Mouse (Mus musculus) adrenal gland, adult 2 months (tissue): ENCODE results near the gene Cdh26. TPM values are rescaled to one million over a fixed set of nuclear protein-coding genes. Genes with fewer than 3 reads are reported as not detected.

ENCODE experiments used
- DNase-seq: peaks from one replicate; pipeline ENCODE4 v3.0.0; 2021
- polyA plus RNA-seq: library from polyadenylated mRNA; depleted of rRNA; stranded (reverse); fragments of >200 nt; gene quantifications from 2 replicates; pipeline ENCODE4 v1.2.3, GENCODE M21; 2012
- total RNA-seq, 2 experiments: library from RNA; stranded (reverse); gene quantifications; 2 replicates each; pipeline ENCODE4 v1.2.3; 2021

Gene Cdh26
- total and polyA plus RNA-seq, 3 experiments: not detected

GRCm38 (mm10) chr2:178449386-178449785, 19.1 kb downstream of the Cdh26 start:
- no peak for DNase-seq

GRCm38 (mm10) chr2:178450236-178450635, 19.9 kb downstream of the Cdh26 start:
- DNase-seq: no peak

DNA sequence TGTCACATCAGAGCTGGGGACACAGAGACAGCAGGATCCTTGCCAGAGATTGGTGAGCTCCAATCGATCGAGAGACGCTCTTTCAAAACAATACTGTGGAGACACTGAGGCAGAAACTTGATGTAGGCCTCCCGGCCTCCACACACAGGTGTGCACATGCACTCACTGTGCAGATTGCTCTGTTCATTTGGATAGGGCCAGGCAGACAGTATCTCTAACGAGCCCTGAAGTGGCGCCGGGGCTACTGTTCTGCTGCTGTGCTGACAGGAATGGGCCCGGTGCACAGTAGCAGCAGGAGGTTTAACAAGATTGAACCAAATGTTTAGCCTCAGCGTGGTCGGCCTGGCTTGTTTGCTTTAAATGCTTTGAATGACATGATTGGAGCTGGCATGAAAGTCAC, 20.6 kb downstream of the Cdh26 start:
- DNase-seq: no peak

GRCm38 (mm10) chr2:178454664-178455516, 24.6 kb downstream of the Cdh26 start:
- no peak for DNase-seq

- DNase-seq: no peak
These were observed 27.1 kb downstream of the Cdh26 start for GRCm38 (mm10) chr2:178457414-178457813.

DNA sequence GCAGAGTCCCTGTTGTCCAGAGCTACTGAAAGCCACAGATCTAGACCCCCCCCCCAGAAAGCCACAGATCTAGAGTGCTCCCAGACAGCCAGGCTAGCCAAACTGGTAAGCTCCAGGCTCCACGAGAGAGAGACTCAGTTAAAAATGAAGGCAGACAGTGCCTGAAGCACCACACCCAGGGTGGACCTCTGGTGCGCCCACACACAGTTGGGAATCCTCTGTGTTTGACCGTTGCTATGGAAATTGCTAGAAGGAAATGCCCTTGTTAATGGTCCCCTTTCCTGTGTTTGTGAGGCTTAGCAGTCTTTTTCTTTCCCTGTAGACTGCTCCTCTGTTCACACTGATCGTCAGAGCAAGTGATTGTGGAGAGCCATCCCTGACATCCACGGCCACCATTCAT, 30.0 kb downstream of the Cdh26 start:
- DNase-seq: no peak

DNA sequence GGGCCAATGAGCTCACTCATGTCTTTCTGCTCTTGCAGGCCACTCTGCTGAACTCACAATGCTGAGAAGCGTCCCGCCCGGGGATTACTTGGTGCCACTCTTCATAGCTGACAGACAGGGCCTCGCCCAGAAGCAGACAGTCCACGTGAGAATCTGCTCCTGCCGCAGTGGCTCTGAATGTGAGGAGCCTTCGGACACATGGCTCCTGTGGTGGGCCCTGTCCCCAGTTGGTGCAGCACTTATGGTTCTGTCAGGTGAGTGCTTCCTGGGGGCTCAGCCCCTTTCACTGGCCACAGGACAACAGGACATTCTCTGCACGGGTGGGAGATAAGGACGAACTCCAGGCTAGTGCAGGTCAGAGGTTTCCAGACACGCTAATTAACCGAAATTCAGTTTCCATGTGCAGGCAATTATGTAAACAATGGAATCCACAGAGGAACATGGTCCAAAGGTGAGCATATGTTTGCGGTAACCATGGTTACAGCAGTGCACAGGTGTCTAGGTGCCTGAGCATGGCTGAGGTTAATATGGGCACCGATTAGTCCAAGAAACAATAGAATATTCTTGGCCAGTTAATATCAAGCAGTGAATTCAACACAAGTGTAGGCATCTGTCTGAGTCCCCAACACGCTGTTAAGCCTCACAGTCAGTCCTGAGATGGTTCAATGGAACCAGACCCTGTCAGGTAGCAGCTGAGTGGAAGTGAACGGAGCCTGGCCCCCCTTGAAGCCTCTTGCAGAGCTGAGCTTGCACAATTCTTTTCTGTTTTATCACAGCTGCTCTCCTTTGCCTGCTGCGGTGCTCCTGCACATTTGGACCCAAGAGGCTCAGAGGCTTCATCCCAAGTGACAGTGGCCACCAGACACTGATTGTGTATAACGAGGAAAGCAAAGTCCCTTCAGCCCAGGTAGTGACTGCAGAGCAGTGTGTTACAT, 41.5 kb downstream of the Cdh26 start:
- no peak for DNase-seq

GRCm38 (mm10) chr2:178473916-178474315, 43.6 kb downstream of the Cdh26 start:
- no peak for DNase-seq

DNA sequence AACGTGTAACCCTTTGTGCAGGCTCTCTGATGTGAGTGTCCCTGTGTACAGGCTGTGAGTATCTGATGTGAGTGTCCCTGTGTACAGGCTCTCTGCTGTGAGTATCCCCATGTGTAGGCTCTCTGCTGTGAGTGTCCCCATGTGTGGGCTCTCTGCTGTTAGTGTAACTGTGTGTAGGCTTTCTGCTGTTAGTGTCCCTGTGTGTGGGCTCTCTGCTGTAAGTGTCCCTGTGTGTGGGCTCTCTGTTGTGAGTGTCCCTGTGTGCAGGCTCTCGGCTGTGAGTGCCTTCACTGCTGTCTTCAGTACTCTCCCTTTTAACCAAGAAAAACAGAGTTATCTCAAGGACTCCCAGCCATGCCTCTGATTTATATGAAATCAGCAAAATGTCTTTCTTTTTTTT, 46.9 kb downstream of the Cdh26 start:
- DNase-seq: no peak

DNA sequence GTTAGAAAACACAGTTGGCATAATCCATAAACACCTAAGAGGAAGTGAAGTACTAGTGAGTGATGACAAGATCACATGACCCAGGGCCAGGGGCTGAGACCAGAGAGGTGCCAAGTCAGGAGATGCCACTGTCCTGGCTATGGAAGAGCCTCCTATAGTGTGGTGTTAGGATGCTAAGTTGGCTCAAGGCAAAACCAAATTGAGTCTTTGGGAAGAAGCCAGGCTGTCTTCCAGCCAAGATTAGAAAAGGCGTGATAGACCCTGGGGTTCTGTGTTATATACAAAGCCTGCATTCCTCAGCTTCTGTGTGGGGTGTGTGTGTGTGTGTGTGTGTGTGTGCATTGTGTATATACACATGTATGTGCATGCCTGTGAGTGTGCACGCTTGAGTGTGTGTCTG, 48.7 kb downstream of the Cdh26 start:
- no peak for DNase-seq

DNA sequence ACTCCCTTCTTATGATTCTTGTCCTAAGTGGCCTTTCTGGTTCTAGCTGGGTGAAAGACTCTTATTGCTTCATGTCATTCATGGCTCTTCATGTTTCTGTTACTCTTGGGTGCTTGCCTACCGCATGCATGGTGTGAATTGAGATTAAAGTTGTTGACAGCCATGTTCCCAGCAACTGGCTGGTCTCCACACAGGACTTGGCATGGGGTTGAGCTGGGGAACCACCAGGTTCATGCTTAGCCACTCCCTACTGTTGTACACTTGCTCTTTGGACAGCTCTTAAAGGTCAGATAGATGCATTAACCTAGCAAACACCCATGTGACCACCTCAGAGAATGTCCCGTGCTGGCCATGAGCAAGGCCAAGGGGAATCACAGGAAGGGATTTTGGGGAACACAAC, 50.6 kb downstream of the Cdh26 start:
- no peak for DNase-seq

- no peak for DNase-seq
These were observed 53.1 kb downstream of the Cdh26 start for GRCm38 (mm10) chr2:178483462-178483861.

- no peak for DNase-seq
These were observed 57.9 kb downstream of the Cdh26 start for GRCm38 (mm10) chr2:178488276-178488675.

DNA sequence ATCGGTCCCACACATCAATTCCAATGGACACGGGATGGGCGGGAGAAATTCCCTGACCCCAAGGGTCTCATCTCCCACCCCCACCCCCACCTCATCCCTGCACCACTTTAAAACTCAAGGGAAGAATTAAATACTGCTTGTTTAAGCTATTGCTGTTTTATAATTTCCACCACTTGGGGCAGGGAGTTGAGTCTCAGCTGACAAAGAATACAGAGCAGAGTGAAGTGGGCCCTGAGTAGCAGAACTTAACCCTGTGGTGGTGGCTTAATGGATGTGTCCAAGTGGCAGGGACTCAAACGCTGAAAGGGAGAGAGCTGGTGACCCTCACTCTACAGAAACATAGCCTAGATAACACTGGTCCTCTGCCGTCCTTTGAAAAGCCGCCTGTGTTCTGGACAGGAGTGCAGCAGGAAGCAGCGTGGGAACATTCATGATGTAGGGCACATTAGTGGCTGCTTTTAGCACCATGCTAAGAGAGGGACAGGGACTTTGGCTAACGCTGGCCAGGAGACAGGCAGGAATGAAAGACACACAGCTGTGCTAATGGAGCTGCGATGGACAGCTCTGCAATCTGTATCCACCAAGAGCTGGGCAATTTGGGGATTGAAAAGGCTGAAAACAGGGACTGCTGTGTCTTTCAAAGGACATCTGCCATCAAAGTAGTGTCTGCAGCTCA, 60.1 kb downstream of the Cdh26 start:
- DNase-seq: no peak

DNA sequence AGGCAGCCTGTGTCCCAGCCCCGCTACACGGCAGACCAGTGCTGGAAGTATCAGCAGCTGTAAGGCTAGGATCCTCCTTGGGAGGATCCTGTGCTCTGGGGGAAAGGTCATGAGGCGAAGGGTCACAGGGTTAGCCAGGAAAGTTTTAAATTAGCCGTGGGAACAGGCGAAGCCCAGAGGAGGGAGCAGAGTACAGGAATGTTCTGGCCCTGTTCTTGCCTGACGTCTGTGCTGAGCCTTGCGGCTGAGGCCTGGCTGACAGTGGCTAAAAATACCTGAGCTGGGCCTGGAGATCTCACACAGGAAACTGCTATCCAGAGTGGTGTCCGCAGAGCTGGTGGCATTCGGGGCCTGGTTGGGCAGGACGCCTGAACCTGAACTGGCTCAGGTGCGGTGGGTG, 63.7 kb downstream of the Cdh26 start:
- DNase-seq: peak; percentile 20

DNA sequence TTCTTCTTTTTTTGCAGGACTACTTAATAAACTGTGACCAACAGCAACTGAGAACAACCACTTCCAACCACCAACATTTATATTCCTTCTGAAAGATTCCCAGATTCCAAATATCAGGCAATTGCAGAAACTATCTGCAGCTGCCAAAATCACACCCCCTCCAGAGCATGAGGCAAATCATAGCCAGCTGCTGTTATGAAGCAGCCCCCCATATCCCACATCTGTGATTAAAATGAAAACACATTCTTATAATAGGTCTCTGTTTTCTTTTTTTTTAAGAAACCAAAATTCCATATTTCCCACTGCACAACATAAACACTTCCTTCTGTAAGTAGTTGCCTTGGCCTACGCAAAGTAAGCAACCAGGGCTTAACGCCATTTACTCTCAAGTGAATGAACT, 65.5 kb downstream of the Cdh26 start:
- no peak for DNase-seq

DNA sequence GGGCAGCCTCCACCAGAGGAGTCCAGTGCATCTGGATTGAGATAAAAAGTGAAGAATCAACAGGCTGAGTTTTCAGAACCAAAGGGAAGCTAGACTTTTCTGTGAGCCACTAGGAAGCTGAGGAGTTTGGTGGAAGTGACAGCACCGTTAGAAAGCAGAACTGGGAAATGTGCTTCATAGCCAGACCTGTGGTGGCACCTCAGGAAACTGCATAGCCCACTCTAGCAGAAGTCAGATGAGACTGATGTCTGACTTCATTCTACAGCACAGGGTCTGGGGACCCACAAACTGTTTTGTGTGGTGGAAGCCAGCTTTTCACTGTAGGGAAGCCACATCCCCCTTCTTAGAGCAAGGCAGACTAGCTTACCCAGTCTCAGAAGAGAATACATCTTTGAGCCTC, 67.6 kb downstream of the Cdh26 start:
- no peak for DNase-seq

- peak; percentile 80 for DNase-seq
These were observed 68.1 kb downstream of the Cdh26 start for GRCm38 (mm10) chr2:178498409-178498808.

DNA sequence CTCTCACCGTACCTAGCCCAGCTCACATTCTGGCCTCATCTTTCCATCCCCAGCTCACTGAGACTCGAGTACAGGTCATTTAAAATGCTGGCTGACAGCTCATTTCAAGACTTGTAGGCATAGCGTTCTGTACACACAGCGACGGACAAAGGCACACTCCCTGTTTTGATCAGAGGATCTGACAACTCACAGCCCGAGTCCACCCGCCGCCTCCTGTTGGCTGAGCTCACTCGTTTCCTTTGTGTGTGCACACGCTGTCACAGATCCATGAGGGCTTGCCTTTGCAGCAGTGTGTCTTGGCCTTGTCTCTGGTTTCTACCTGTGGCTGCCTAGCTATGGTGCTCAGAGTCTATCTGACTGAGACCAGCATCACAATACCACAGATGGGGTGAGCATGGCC, 72.1 kb downstream of the Cdh26 start:
- DNase-seq: no peak

GRCm38 (mm10) chr2:178506056-178506455, 75.7 kb downstream of the Cdh26 start:
- no peak for DNase-seq

DNA sequence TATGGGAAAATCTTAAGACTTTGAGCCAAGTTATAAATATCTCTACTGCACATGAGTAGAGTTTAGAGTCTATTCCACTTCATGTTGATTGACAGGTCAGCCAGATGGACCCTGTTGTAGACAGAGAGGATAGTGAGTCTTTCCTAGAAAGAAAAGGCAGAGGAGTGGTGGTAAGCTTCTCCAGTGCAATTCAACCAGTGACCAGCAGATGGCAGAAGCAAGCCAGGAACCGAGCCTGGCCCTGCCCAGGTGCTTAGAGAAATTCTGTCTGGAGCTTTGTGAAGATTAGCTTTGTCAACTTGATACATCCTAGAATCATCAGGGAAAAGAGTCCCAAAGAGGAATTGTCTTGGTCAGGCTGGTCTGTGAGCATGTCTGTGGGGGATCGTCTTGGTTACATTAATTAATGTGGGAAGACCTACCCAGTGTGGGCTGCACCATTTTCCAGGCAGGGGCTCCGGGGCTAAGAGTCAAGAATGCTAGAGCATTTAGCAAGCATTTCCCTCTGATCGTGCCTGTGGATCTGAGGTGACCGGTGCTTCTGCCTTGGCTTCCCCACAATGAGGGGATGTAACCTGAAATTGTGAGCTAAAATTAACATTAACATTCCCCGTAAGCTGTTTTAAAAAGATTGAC, 77.2 kb downstream of the Cdh26 start:
- DNase-seq: peak; percentile 58

GRCm38 (mm10) chr2:178508279-178508678, 77.9 kb downstream of the Cdh26 start:
- DNase-seq: no peak
